Mouse (Mus musculus): Measurements from ENCODE around the gene Cabp1.

The Cabp1 gene

GRCm38 (mm10) chr5:115125211-115125871, 68.8 kb downstream of the Cabp1 start:
- DNase-seq (ENCODE audit: low spot score), result no peak

GRCm38 (mm10) chr5:115124690-115125089, 69.5 kb downstream of the Cabp1 start:
- no peak for DNase-seq (ENCODE audit: low spot score)

GRCm38 (mm10) chr5:115120978-115121377, 73.2 kb downstream of the Cabp1 start:
- DNase-seq (ENCODE audit: low spot score), result no peak

GRCm38 (mm10) chr5:115118961-115119570, 75.1 kb downstream of the Cabp1 start, which contains the start of gene Acads:
Acads (minus strand) TSS chr5:115119346.
- DNase-seq (ENCODE audit: low spot score), result peak; percentile 33
